In the genomic region with DNA sequence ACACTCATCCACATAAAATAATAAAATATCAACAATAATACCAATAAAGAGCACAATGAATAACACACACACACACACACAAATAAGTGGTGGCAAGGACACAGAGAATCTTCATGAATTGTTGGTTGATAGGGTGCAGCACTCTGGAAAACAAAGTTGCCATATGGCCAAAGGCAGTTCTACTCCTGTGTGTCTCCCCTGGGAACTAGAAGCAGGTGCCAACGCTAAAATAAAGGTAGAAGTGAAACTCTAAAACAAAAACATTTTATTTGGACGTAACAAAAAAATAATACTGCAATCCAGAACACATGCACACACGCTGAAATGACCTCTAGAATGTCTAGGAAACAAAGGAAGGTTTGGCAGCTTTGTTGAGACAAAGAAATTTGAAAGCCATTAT, we compare ENCODE assay signal across 12 mouse cellular contexts.
"Had no signal": no experiment of that assay in that cellular context is flagged by ENCODE, and none has a peak within 500 bp of the region (broad histone marks: within the 10 kb centered on the region; RNA-seq: fewer than 3 reads in every experiment).

No protein-coding gene starts in this region.

- ATAC-seq: inflammation-experienced regulatory T-cells, adult 6 months; intestine, postnatal 0 days had no signal

- H3K4me1 ChIP-seq: limb, embryonic 12.5 days; neural tube, embryonic 12.5 days had no signal

- H3K9ac ChIP-seq: limb, embryonic 12.5 days; liver, embryonic 14.5 days; neural tube, embryonic 12.5 days had no signal

- H3K4me3 ChIP-seq: limb, embryonic 12.5 days; myocyte; neural tube, embryonic 12.5 days had no signal

- H3K4me2 ChIP-seq: limb, embryonic 12.5 days; neural tube, embryonic 12.5 days had no signal

- H3K27ac ChIP-seq: limb, embryonic 12.5 days; liver, embryonic 14.5 days; neural tube, embryonic 12.5 days had no signal

- H3K36me3 ChIP-seq: limb, embryonic 12.5 days; neural tube, embryonic 12.5 days had no signal

- H3K27me3 ChIP-seq: limb, embryonic 12.5 days; neural tube, embryonic 12.5 days had no signal

- DNase-seq: kidney, adult 8-10 months; kidney, postnatal 25 days; liver; lung, adult 18-20 months; retina, postnatal 1 day; thymus, postnatal 36 days had no signal

- H3K9me3 ChIP-seq: limb, embryonic 12.5 days; neural tube, embryonic 12.5 days had no signal
